Mouse (Mus musculus): ENCODE results near the gene Hk1. TPM values are rescaled to one million over a fixed set of nuclear protein-coding genes. Genes with fewer than 3 reads are reported as not detected.

Hk1 gene
- total RNA-seq, 2 experiments from 2014 or later: 17.9 to 39.7 TPM

GRCm38 (mm10) chr10:62321457-62321856 is 58.3 kb downstream of the Hk1 start:
- ATAC-seq (ENCODE audit: poor library complexity, severe bottlenecking): peak; percentile 34; the same call in 1 of the 2 replicates

GRCm38 (mm10) chr10:62320402-62320978 is 59.2 kb downstream of the Hk1 start:
- peak; percentile 43 for ATAC-seq (ENCODE audit: poor library complexity, severe bottlenecking)

- no peak for ATAC-seq (ENCODE audit: poor library complexity, severe bottlenecking)
Observed at GRCm38 (mm10) chr10:62319154-62319553, 60.6 kb downstream of the Hk1 start.

GRCm38 (mm10) chr10:62316467-62316866 is 63.2 kb downstream of the Hk1 start:
- no peak for ATAC-seq (ENCODE audit: poor library complexity, severe bottlenecking)

GRCm38 (mm10) chr10:62313885-62314424 is 65.8 kb downstream of the Hk1 start:
- ATAC-seq (ENCODE audit: poor library complexity, severe bottlenecking): no peak

- 0 out of 2 replicates have a peak, but pooled peaks have one; percentile 28 for ATAC-seq (ENCODE audit: poor library complexity, severe bottlenecking)
Observed at GRCm38 (mm10) chr10:62313140-62313539, 66.6 kb downstream of the Hk1 start.

- ATAC-seq (ENCODE audit: poor library complexity, severe bottlenecking): peak; percentile 92
Observed at GRCm38 (mm10) chr10:62311464-62311863, 68.2 kb downstream of the Hk1 start.

- ATAC-seq (ENCODE audit: poor library complexity, severe bottlenecking): no peak
Observed at GRCm38 (mm10) chr10:62310259-62311039, 69.3 kb downstream of the Hk1 start.

- no peak for ATAC-seq (ENCODE audit: poor library complexity, severe bottlenecking)
Observed at GRCm38 (mm10) chr10:62309593-62309992, 70.1 kb downstream of the Hk1 start.

GRCm38 (mm10) chr10:62308896-62309491 is 70.7 kb downstream of the Hk1 start:
- no peak for ATAC-seq (ENCODE audit: poor library complexity, severe bottlenecking)

GRCm38 (mm10) chr10:62306483-62306882 is 73.2 kb downstream of the Hk1 start:
- no peak for ATAC-seq (ENCODE audit: poor library complexity, severe bottlenecking)

GRCm38 (mm10) chr10:62305090-62305489 is 74.6 kb downstream of the Hk1 start:
- no peak for ATAC-seq (ENCODE audit: poor library complexity, severe bottlenecking)

GRCm38 (mm10) chr10:62300006-62300827 is 79.5 kb downstream of the Hk1 start:
- peak; percentile 83 for ATAC-seq (ENCODE audit: poor library complexity, severe bottlenecking)

- no peak for ATAC-seq (ENCODE audit: poor library complexity, severe bottlenecking)
Observed at GRCm38 (mm10) chr10:62296086-62296872, 83.4 kb downstream of the Hk1 start.

- ATAC-seq (ENCODE audit: poor library complexity, severe bottlenecking): no peak
Observed at GRCm38 (mm10) chr10:62294112-62294511, 85.6 kb downstream of the Hk1 start.

GRCm38 (mm10) chr10:62287460-62288124 is 92.1 kb downstream of the Hk1 start:
- ATAC-seq (ENCODE audit: poor library complexity, severe bottlenecking): peak; percentile 64

GRCm38 (mm10) chr10:62283206-62283792 is 96.4 kb downstream of the Hk1 start:
- ATAC-seq (ENCODE audit: poor library complexity, severe bottlenecking): no peak

GRCm38 (mm10) chr10:62282782-62283181 is 96.9 kb downstream of the Hk1 start:
- no peak for ATAC-seq (ENCODE audit: poor library complexity, severe bottlenecking)

- no peak for ATAC-seq (ENCODE audit: poor library complexity, severe bottlenecking)
Observed at GRCm38 (mm10) chr10:62279671-62280070, 100.0 kb downstream of the Hk1 start.
